In genomic region chr12:79387886-79388285, GRCm38 (mm10) we compare ENCODE assay signal across 23 mouse cellular contexts.
DNase-seq lines count a peak whose midpoint lies in the region; ATAC-seq lines count a peak whose summit lies in the region.
"Had no signal": no experiment of that assay in that cellular context is flagged by ENCODE, and none has a peak within 500 bp of the region (broad histone marks: within the 10 kb centered on the region; RNA-seq: fewer than 3 reads in every experiment).

No protein-coding gene starts in this region.

- H3K4me2 ChIP-seq in heart, embryonic 15.5 days, result no peak overlapping the region
- no peak overlapping the region for H3K4me2 ChIP-seq in lung, embryonic 15.5 days
- no peak overlapping the region for H3K4me2 ChIP-seq in stomach, embryonic 14.5 days (replicated peaks; ENCODE audit: low read depth, low read length)
- no peak overlapping the region for H3K4me2 ChIP-seq in kidney, embryonic 15.5 days
- H3K4me2 ChIP-seq: hindbrain, embryonic 14.5 days; limb, embryonic 12.5 days; liver, embryonic 13.5 days; midbrain, embryonic 12.5 days; neural tube, embryonic 13.5 days had no signal

- 33% methylated on average over 6 of the region's 6 CpGs for WGBS in heart, embryonic 15.5 days
- WGBS in lung, embryonic 15.5 days, result 34% methylated on average over 6 of the region's 6 CpGs
- WGBS in stomach, embryonic 14.5 days, result 39% methylated on average over 6 of the region's 6 CpGs
- WGBS in kidney, embryonic 15.5 days, result 63% methylated on average over 6 of the region's 6 CpGs

- no peak overlapping the region for H3K9ac ChIP-seq in heart, embryonic 15.5 days
- no peak overlapping the region for H3K9ac ChIP-seq in lung, embryonic 15.5 days
- no peak overlapping the region for H3K9ac ChIP-seq in stomach, embryonic 14.5 days (replicated peaks; ENCODE audit: low read depth, low read length)
- no peak overlapping the region for H3K9ac ChIP-seq in kidney, embryonic 15.5 days
- H3K9ac ChIP-seq: hindbrain, embryonic 14.5 days; limb, embryonic 12.5 days; liver, embryonic 13.5 days; midbrain, embryonic 12.5 days; neural tube, embryonic 13.5 days had no signal

- H3K4me3 ChIP-seq in heart, embryonic 15.5 days, result no peak overlapping the region
- H3K4me3 ChIP-seq in lung, embryonic 15.5 days, result no peak overlapping the region
- no peak overlapping the region for H3K4me3 ChIP-seq in stomach, embryonic 14.5 days (ENCODE audit: low read depth, low read length)
- H3K4me3 ChIP-seq in kidney, embryonic 15.5 days (replicated peaks), result no peak overlapping the region
- H3K4me3 ChIP-seq: limb, embryonic 12.5 days; liver, embryonic 13.5 days; midbrain, embryonic 12.5 days; neural tube, embryonic 13.5 days had no signal

- H3K27me3 ChIP-seq in heart, embryonic 15.5 days, result no peaks in the 10 kb centered on the region
- no peaks in the 10 kb centered on the region for H3K27me3 ChIP-seq in lung, embryonic 15.5 days
- H3K27me3 ChIP-seq in stomach, embryonic 14.5 days (ENCODE audit: control insufficient read depth, insufficient read depth, low read length), result no peaks in the 10 kb centered on the region
- no peaks in the 10 kb centered on the region for H3K27me3 ChIP-seq in kidney, embryonic 15.5 days
- H3K27me3 ChIP-seq: limb, embryonic 12.5 days; liver, embryonic 13.5 days; midbrain, embryonic 12.5 days; neural tube, embryonic 13.5 days; Patski had no signal

- H3K36me3 ChIP-seq in heart, embryonic 15.5 days, result no peaks in the 10 kb centered on the region
- no peaks in the 10 kb centered on the region for H3K36me3 ChIP-seq in lung, embryonic 15.5 days
- H3K36me3 ChIP-seq in stomach, embryonic 14.5 days (ENCODE audit: control insufficient read depth, insufficient read depth, low read length), result no peaks in the 10 kb centered on the region
- H3K36me3 ChIP-seq in kidney, embryonic 15.5 days, result no peaks in the 10 kb centered on the region
- H3K36me3 ChIP-seq: limb, embryonic 12.5 days; liver, embryonic 13.5 days; midbrain, embryonic 12.5 days; neural tube, embryonic 13.5 days had no signal

- no peak for ATAC-seq in heart, embryonic 15.5 days (replicated peaks; ENCODE audit: insufficient number of reproducible peaks, insufficient read depth, low FRiP score, low read depth)
- ATAC-seq in lung, embryonic 15.5 days (ENCODE audit: borderline replicate concordance, extremely low read depth, low FRiP score, low TSS enrichment), result peak; percentile 82; the same call in 1 of the 2 replicates
- ATAC-seq in stomach, embryonic 14.5 days (ENCODE audit: insufficient number of reproducible peaks, insufficient read depth, low FRiP score, low read depth), result no peak
- ATAC-seq in kidney, embryonic 15.5 days (replicated peaks; ENCODE audit: low FRiP score), result no peak
- ATAC-seq: Patski had no signal

- no peak for DNase-seq in heart, adult 18-20 months
- DNase-seq in lung, postnatal 14 days, result no peak
- peak; percentile 45 for DNase-seq in NIH3T3 (ENCODE audit: low read depth)
- no peak for DNase-seq in natural killer cell, adult 2 months (ENCODE audit: low spot score in 2 of 2)
- DNase-seq: adrenal gland, postnatal 10 days; cerebellum, adult 11-12 months; cerebellum, postnatal 14 days; kidney, adult 18-20 months; kidney, postnatal 4 days; layer of hippocampus, adult 9-11 months; liver, embryonic 13.5 days; right cerebral cortex, adult 18-20 months; thymus, adult 18-20 months; thymus, postnatal 4 days had no signal

- peaks cover 34% of the 10 kb centered on the region for H3K4me1 ChIP-seq in heart, embryonic 15.5 days (replicated peaks)
- H3K4me1 ChIP-seq in lung, embryonic 15.5 days, result peaks cover 44% of the 10 kb centered on the region
- H3K4me1 ChIP-seq in stomach, embryonic 14.5 days (ENCODE audit: control insufficient read depth, insufficient read depth, low read length), result peaks cover 18% of the 10 kb centered on the region
- H3K4me1 ChIP-seq in kidney, embryonic 15.5 days, result peaks cover 2% of the 10 kb centered on the region; the same call in 1 of the 2 replicates
- H3K4me1 ChIP-seq: neural tube, embryonic 13.5 days had no signal

- H3K9me3 ChIP-seq in heart, embryonic 15.5 days (replicated peaks), result no peaks in the 10 kb centered on the region
- H3K9me3 ChIP-seq in lung, embryonic 15.5 days, result no peaks in the 10 kb centered on the region
- no peaks in the 10 kb centered on the region for H3K9me3 ChIP-seq in stomach, embryonic 14.5 days (ENCODE audit: control insufficient read depth, low read depth, low read length)
- no peaks in the 10 kb centered on the region for H3K9me3 ChIP-seq in kidney, embryonic 15.5 days (replicated peaks)
- H3K9me3 ChIP-seq: limb, embryonic 12.5 days; liver, embryonic 13.5 days; midbrain, embryonic 12.5 days; neural tube, embryonic 13.5 days had no signal

- H3K27ac ChIP-seq in heart, embryonic 15.5 days, result peak overlapping the region; percentile 42; the same call in 1 of the 2 replicates
- peak overlapping the region; percentile 77 for H3K27ac ChIP-seq in lung, embryonic 15.5 days
- peak overlapping the region; percentile 45; the same call in 1 of the 2 replicates for H3K27ac ChIP-seq in stomach, embryonic 14.5 days (ENCODE audit: low read length)
- no peak overlapping the region; the same call in 1 of the 2 replicates for H3K27ac ChIP-seq in kidney, embryonic 15.5 days
- H3K27ac ChIP-seq: hindbrain, embryonic 14.5 days; limb, embryonic 12.5 days; liver, embryonic 13.5 days; midbrain, embryonic 12.5 days; neural tube, embryonic 13.5 days had no signal
